Mouse (Mus musculus) stomach, embryonic 16.5 days (tissue): ENCODE data around the gene Lemd2. TPM values are rescaled to one million over a fixed set of nuclear protein-coding genes. Genes with fewer than 3 reads are reported as not detected.

Source experiments
- ATAC-seq: fragments of 200-750 bp; cut with Nextera tagmentation; 2 replicates; pipeline ENCODE4 v1.8.0; 2017; ENCODE audit warnings: moderate number of reproducible peaks, moderate TSS enrichment; ENCODE audit not compliant: insufficient read depth, low FRiP score
- H3K27ac ChIP-seq: fragments of 300-500 bp; sonication (generic); 2 replicates; pipeline ENCODE4 v1.5.1; 2014; ENCODE audit warnings: low read length
- H3K27me3 ChIP-seq: fragments of 300-500 bp; sonication (generic); 2 replicates; pipeline ENCODE4 v1.6.1; 2014; ENCODE audit warnings: low read length, control low read depth, mixed read lengths; ENCODE audit not compliant: control insufficient read depth, insufficient read depth
- H3K36me3 ChIP-seq: fragments of 300-500 bp; sonication (generic); 2 replicates; pipeline ENCODE4 v1.6.1; 2014; ENCODE audit warnings: low read length; ENCODE audit not compliant: control insufficient read depth, insufficient read depth
- H3K4me1 ChIP-seq: fragments of 300-500 bp; sonication (generic); 2 replicates; pipeline ENCODE4 v1.6.1; 2014; ENCODE audit warnings: low read length, control low read depth, mixed read lengths; ENCODE audit not compliant: control insufficient read depth, insufficient read depth
- H3K4me2 ChIP-seq: fragments of 300-500 bp; sonication (generic); 2 replicates; pipeline ENCODE4 v1.6.1; 2014; ENCODE audit warnings: low read depth, low read length, mixed read lengths
- H3K4me3 ChIP-seq: fragments of 300-500 bp; sonication (generic); replicated peaks from 2 replicates; pipeline ENCODE4 v1.5.1; 2014; ENCODE audit warnings: mild to moderate bottlenecking, low read length
- H3K9ac ChIP-seq: fragments of 300-500 bp; sonication (generic); 2 replicates; pipeline ENCODE4 v1.6.1; 2014; ENCODE audit warnings: low read length
- H3K9me3 ChIP-seq: fragments of 300-500 bp; sonication (generic); replicated peaks from 2 replicates; pipeline ENCODE4 v1.6.1; 2016; ENCODE audit warnings: low read length, control low read depth; ENCODE audit not compliant: control insufficient read depth
- WGBS: fragments of 180-500 bp; shearing (Covaris S2); extraction: QIAGEN DNeasy Blood & Tissue Kit; methylation state at CpG from one replicate; pipeline ENCODE4 v1.1.7; 2014; 5-methylcytosine and 5-hydroxymethylcytosine counted together
- polyA plus RNA-seq: library from polyadenylated mRNA; unstranded; fragments of >200 nt; fragmentation: Nextera tagmentation; extraction: Ambion mirVana; gene quantifications from 2 replicates; pipeline ENCODE4 v1.2.1, GENCODE M21; 2015

Lemd2 gene
- polyA plus RNA-seq, 1 experiment from 2014 or later, result 9.5 TPM

DNA sequence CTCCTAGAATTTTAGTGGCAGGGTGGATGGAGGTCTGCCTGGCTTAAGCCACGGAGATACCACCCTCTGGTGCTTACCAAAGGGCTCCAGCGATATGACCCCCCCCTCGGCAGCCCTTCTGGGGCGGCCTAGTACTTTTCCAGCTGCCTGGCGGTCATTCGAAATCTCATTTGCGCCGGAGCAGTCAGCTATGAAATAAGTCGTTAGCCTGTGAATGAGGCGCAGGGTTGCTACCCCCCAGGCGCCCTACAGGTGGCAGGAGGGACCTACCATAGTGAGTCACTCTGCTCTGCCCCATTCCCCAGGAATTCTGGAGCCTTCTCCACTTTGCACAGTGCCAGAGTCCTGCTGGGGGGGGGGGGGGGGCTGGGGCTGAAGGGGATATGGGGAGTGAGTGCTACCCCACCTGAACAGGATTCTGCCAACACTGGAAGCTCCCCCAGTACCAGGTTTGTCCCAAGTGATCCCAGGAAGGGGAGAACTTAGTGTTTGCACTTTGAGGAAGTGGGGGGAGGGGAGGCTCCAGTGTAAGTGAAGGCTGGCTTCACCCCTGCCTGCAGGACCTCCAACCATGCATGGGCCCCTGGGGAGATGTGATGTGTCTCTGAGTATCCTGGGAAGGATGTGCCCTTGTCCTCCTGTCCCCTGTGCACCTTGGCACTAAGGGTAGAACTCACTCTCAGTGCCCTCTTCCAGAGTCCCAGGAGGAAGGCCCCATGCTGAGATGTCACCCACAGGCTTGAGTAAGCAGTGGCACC lies 8.7 kb upstream of the Lemd2 start:
- H3K4me2 ChIP-seq, result peak overlapping the region; percentile 28; the same call in 1 of the 2 replicates
- H3K27ac ChIP-seq, result no peak overlapping the region
- H3K4me3 ChIP-seq, result no peak overlapping the region
- peak overlapping the region; percentile 50 for H3K9ac ChIP-seq
- peaks cover 3% of the 10 kb centered on the region; the same call in 1 of the 2 replicates for H3K4me1 ChIP-seq
- peak; percentile 71; the same call in 1 of the 2 replicates for ATAC-seq
- H3K9me3 ChIP-seq, result no peaks in the 10 kb centered on the region
- 12% methylated on average over 11 of the region's 11 CpGs for WGBS
- no peaks in the 10 kb centered on the region for H3K27me3 ChIP-seq
- no peaks in the 10 kb centered on the region for H3K36me3 ChIP-seq

- H3K4me2 ChIP-seq, result no peak overlapping the region
- no peak overlapping the region for H3K9ac ChIP-seq
- ATAC-seq, result peak; percentile 63; the same call in 1 of the 2 replicates
Observed at GRCm38 (mm10) chr17:27212006-27212405, 7.7 kb upstream of the Lemd2 start.

GRCm38 (mm10) chr17:27207113-27207707 lies 2.9 kb upstream of the Lemd2 start:
- ATAC-seq, result no peak
- H3K4me3 ChIP-seq, result no peak overlapping the region
- no peaks in the 10 kb centered on the region for H3K27me3 ChIP-seq
- peaks cover 14% of the 10 kb centered on the region for H3K4me1 ChIP-seq
- no peaks in the 10 kb centered on the region for H3K9me3 ChIP-seq
- H3K9ac ChIP-seq, result no peak overlapping the region
- no peak overlapping the region for H3K4me2 ChIP-seq
- H3K36me3 ChIP-seq, result no peaks in the 10 kb centered on the region
- H3K27ac ChIP-seq, result no peak overlapping the region
- WGBS, result 27% methylated on average over 11 of the region's 11 CpGs

More at GRCm38 (mm10) chr17:27212006-27212405, 7.7 kb upstream of the Lemd2 start:
- Histone ChIP-seq H3K4me3 (no peak overlapping the region), H3K4me1 (peaks cover 7% of the 10 kb centered on the region; the same call in 1 of the 2 replicates), H3K27me3 (no peaks in the 10 kb centered on the region), H3K27ac (no peak overlapping the region; the same call in 1 of the 2 replicates), H3K36me3 (no peaks in the 10 kb centered on the region), H3K9me3 (no peaks in the 10 kb centered on the region)
- 28% methylated on average over 6 of the region's 6 CpGs for WGBS

GRCm38 (mm10) chr17:27203358-27204074 lies 753 bp downstream of the Lemd2 start:
- under 1% methylated on average over 57 of the region's 74 CpGs for WGBS
- Histone ChIP-seq H3K4me2 (peak overlapping the region; percentile 77), H3K27me3 (no peaks in the 10 kb centered on the region), H3K36me3 (peaks cover 8% of the 10 kb centered on the region), H3K9ac (peak overlapping the region; percentile 99), H3K27ac (peak overlapping the region; percentile 92), H3K9me3 (no peaks in the 10 kb centered on the region), H3K4me1 (peaks cover 14% of the 10 kb centered on the region), H3K4me3 (peak overlapping the region; percentile 81)
- ATAC-seq, result peak; percentile 58

DNA sequence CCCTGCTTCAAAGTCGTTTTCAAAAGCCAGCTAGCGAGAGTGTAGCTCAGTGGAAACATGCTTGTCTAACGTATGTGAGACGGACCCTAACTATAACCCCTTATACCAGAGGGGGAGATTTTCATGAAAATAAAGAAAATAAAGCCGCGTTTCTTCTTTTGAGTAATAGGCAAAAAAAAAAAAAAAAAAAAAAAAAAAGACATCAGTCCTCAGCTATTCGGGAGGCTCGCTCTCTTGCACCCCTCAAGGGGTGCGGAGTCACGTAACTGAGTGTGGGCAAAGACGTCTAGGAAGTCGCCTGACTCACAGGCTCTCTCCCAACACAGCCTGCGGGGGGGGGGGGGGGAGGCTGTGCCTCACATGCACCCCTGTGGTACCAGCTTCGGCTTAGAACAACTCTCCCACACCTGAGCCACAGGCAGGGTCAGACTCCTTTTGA lies 1.3 kb downstream of the Lemd2 start:
- H3K36me3 ChIP-seq, result peaks cover 11% of the 10 kb centered on the region
- peak overlapping the region; percentile 77 for H3K4me2 ChIP-seq
- no peaks in the 10 kb centered on the region for H3K9me3 ChIP-seq
- 36% methylated on average over 14 of the region's 14 CpGs for WGBS
- ATAC-seq, result no peak
- H3K27ac ChIP-seq, result peak overlapping the region; percentile 92
- H3K4me1 ChIP-seq, result peaks cover 14% of the 10 kb centered on the region
- no peaks in the 10 kb centered on the region for H3K27me3 ChIP-seq
- H3K4me3 ChIP-seq, result peak overlapping the region; percentile 81
- H3K9ac ChIP-seq, result peak overlapping the region; percentile 99

GRCm38 (mm10) chr17:27201981-27202380 lies 2.3 kb downstream of the Lemd2 start:
- H3K9me3 ChIP-seq, result no peaks in the 10 kb centered on the region
- no peaks in the 10 kb centered on the region for H3K27me3 ChIP-seq
- no peak overlapping the region for H3K27ac ChIP-seq
- H3K9ac ChIP-seq, result no peak overlapping the region
- ATAC-seq, result no peak
- no peak overlapping the region for H3K4me2 ChIP-seq
- no peak overlapping the region for H3K4me3 ChIP-seq
- H3K4me1 ChIP-seq, result peaks cover 8% of the 10 kb centered on the region
- peaks cover 11% of the 10 kb centered on the region for H3K36me3 ChIP-seq
- 82% methylated on average over 2 of the region's 2 CpGs for WGBS

DNA sequence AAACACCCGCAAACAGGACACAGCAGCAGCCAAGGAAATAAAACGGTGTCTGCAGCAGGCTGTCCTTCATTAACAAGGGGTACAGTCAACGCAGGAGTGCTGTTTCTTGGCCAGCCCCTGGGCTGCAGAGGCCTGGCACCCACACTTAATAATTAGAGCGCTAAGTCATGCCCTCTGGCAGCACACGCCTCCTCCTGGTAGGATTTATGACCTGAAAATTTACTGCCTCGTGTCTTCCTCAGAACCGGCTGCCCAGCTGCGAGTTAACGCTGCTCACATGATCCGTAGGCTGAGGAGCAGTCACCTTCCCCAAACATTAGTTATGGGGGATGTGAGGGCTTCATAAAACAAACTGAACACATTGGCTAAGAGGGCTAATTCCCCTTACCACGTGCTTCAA lies 3.5 kb downstream of the Lemd2 start:
- H3K4me1 ChIP-seq, result peaks cover 7% of the 10 kb centered on the region
- H3K9ac ChIP-seq, result no peak overlapping the region
- 62% methylated on average over 11 of the region's 11 CpGs for WGBS
- peaks cover 11% of the 10 kb centered on the region for H3K36me3 ChIP-seq
- H3K4me3 ChIP-seq, result no peak overlapping the region
- no peak overlapping the region for H3K27ac ChIP-seq
- no peak overlapping the region for H3K4me2 ChIP-seq
- no peak for ATAC-seq
- H3K9me3 ChIP-seq, result no peaks in the 10 kb centered on the region
- H3K27me3 ChIP-seq, result no peaks in the 10 kb centered on the region

- Histone ChIP-seq H3K36me3 (peaks cover 11% of the 10 kb centered on the region), H3K27me3 (no peaks in the 10 kb centered on the region), H3K27ac (no peak overlapping the region), H3K9ac (no peak overlapping the region), H3K4me3 (no peak overlapping the region), H3K9me3 (no peaks in the 10 kb centered on the region), H3K4me1 (peaks cover 7% of the 10 kb centered on the region), H3K4me2 (no peak overlapping the region)
- 77% methylated on average over 7 of the region's 7 CpGs for WGBS
- no peak for ATAC-seq
Observed at GRCm38 (mm10) chr17:27199864-27200263, 4.4 kb downstream of the Lemd2 start.

DNA sequence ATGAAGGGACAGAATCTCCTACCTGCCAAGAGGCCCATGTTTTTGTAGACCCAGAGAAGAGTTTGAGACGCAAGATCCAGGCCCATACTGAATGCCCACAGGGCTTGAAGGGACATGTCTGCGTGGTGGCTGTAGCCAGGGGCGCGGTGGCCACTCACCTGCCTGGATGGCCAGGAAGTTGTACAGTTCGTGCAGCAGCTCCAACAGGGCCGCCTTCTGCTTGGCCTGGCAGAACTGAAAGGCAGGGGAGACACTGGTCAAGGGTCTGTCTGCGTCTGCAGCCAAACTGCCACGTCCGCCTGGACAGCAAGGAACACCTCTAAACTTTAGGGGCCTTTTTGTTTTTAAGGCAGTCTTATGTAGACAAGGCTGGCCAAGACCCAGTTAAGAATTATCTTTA lies 5.1 kb downstream of the Lemd2 start:
- H3K4me2 ChIP-seq, result no peak overlapping the region
- no peaks in the 10 kb centered on the region for H3K9me3 ChIP-seq
- no peak for ATAC-seq
- no peak overlapping the region for H3K27ac ChIP-seq
- peaks cover 7% of the 10 kb centered on the region for H3K4me1 ChIP-seq
- no peaks in the 10 kb centered on the region for H3K27me3 ChIP-seq
- no peak overlapping the region for H3K9ac ChIP-seq
- peaks cover 11% of the 10 kb centered on the region for H3K36me3 ChIP-seq
- 96% methylated on average over 9 of the region's 9 CpGs for WGBS
- H3K4me3 ChIP-seq, result no peak overlapping the region
